Mouse (Mus musculus) retina, embryonic 14.5 days (tissue): ENCODE results near the gene Trim40.

Experiments used
- DNase-seq: peaks from one replicate; pipeline ENCODE4 v3.0.0-alpha.2; 2015; ENCODE audit warnings: low spot score

Trim40 gene

DNA sequence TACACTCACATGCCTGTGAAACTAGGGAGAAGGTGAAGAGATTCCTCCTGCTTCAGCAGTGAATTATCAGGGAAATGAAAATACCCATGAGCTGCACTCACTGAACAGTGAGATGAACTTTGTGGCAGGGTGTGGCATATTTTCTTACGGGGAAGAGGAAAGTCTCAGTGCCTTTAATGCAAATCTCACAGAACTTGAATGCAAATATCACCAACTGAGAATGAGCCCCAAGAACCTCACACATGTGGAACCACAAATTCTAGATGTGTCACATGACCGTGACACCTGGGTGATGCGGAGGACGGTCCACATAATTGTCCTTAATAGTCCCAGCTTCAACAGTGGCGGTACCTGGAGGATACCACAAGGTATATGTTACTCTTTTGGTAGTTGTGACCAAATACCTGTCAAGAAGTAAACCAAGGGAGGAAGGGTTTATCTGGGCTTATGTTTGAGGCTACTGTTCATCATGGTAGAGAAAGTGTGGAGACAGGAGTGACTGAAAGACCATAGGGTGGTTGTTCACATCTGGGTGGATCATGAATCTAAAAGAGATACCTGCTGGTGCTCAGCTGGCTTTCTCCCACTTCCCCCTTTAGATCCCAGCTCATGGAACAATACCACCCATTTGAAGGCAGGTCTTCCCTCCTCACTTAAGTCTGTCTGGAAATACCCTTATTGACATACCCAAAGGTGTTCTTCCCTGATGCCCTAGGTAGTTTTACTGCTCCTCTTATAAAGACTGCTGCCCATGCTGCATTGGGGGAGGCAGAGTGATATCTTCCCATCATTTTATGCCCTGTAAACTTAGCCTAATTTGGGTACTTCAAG lies at the start of gene Trim40:
TSS of gene Trim40 (minus strand) at position 51 of the 831 bp plus-strand sequence.
- no peak for DNase-seq

GRCm38 (mm10) chr17:36938056-36938455 lies 48.1 kb upstream of the Trim40 start:
- no peak for DNase-seq

DNA sequence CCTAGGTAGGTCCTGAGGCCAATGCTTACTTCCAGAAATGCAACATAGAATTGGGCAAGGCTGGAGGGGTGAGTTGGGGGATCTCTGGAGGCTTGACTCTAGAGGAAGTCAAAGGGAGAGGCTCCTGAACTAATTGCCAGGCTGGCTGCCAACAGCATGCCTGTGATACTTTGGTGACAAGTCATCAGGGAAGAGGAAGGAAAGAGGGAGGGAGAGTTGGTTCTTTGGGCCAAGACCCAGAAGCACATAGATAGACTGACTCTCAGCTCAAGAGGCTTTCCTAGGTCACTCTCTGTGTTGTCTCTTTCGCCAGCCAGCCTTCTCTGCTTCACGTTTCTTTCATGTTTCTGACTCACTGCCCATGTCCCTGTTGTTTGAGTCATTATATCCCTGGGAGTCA lies 41.9 kb upstream of the Trim40 start:
- no peak for DNase-seq

GRCm38 (mm10) chr17:36931130-36931529 lies 41.2 kb upstream of the Trim40 start:
- DNase-seq = no peak

DNA sequence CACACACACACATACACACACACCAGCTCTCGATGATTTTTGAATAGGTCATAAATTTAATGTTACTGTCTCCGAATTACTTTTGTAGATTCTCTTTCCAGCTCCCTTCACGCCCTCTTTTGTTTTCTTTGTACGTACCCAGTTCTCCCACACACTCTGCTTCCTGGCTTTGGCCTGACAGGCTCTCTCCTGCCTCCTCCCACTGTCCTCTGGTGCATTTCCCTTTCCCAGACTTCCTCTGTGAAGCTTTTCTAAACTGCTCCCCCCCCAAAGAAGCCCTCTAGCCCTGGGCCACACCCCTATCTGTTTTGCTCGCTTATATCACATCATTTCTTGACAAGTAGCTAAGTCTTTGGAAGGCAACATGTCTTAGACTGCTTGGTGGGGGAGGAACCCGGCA lies 40.3 kb upstream of the Trim40 start:
- no peak for DNase-seq

DNA sequence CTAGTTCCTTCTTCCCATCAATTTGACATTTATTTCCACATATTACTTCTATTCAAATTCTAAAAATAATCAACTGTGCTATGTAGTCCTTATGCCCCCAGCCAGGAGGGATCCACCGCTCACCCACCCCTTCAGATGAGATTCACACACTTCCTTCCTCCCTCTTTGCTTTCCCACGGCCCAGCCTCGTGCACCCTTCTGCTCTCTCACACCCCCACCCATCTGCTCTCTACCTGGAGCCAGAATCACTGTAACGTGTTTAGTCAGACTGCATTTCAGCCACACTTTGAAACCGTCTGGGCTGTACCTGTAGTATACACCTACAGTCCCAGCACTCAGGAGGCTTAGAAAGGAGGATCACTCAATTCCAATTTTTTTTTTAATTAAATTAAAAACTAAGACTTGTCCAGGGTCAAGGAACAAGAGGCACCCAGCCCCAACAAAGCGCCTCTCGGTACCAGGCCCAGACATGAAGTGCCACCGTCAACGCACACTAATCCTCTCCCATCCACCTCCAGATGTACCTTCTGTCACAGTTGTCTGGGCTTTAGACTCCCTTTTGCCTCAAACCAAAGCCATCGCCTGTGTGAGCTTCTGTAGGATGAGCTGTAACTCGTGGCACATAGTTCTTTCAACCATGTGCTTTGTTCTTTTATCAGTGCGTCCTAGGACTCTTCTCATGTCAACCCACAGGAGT lies 39.5 kb upstream of the Trim40 start:
- DNase-seq = no peak

GRCm38 (mm10) chr17:36927496-36928120 lies 37.7 kb upstream of the Trim40 start:
- DNase-seq = no peak

DNA sequence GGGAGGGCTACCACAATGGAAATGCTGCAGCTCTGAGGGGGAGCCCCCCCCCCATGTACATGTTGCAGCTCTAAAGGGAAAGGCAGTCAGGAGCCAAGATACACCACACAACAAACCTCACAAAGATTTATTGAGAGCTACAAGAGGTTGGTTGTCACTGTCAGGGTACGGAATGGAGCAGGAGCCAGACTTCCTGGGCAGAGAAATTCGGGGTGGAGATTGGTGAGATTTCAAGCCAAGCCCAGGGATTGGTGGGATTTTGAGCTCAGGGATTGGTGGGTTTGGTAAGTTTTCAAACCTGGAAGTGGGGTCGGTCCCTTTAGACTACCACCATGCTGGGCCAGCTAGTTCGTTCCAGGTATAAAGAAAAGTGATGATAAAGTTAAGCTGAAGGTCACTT lies 33.6 kb upstream of the Trim40 start:
- DNase-seq = no peak

DNA sequence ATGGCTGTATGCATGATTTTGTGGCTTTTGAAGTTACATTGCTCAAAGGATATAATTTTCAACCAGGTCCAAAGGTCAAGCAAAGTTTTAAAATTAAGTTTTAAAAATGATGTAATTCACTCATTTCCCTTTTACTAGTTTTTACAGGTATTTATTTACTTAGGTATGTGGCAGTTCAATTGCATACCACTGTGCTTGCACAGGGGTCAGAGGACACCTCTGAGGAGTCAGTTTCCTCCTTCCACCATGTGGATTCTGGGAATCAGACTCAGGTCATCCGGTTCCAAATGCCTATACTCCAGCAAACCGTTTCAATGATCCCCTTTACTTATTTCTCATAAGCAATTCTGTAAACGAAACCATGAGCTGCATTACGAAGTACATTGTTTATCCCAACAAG lies 32.8 kb upstream of the Trim40 start:
- DNase-seq = no peak

- DNase-seq = no peak
Observed at GRCm38 (mm10) chr17:36920239-36920638, 30.3 kb upstream of the Trim40 start.

GRCm38 (mm10) chr17:36915076-36915475 lies 25.2 kb upstream of the Trim40 start:
- peak; percentile 76 for DNase-seq

GRCm38 (mm10) chr17:36914108-36914507 lies 24.2 kb upstream of the Trim40 start:
- peak; percentile 88 for DNase-seq

DNA sequence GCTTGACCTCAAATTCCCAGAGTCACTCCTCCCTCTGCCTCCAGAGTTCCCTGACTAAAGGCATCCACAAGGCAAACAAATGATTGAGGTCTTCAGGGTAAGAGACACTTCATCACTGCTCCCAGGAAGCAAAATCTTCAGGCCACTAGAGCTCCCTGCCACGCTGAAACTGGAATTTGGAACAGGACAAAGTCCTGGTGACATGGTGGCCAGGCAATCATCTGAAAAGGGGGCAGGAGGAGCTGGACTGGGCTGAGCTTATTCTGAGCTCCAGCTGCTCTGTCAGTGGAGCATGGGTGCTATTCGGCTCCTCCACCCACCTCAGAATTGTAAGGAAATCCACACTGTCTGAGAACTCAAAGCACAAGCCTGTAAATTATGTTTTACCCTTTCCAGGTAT lies 22.1 kb upstream of the Trim40 start:
- DNase-seq = no peak

GRCm38 (mm10) chr17:36909802-36910201 lies 19.9 kb upstream of the Trim40 start:
- DNase-seq = no peak

GRCm38 (mm10) chr17:36908235-36908634 lies 18.3 kb upstream of the Trim40 start:
- DNase-seq = no peak

- DNase-seq = no peak
Observed at GRCm38 (mm10) chr17:36903651-36904050, 13.7 kb upstream of the Trim40 start.

DNA sequence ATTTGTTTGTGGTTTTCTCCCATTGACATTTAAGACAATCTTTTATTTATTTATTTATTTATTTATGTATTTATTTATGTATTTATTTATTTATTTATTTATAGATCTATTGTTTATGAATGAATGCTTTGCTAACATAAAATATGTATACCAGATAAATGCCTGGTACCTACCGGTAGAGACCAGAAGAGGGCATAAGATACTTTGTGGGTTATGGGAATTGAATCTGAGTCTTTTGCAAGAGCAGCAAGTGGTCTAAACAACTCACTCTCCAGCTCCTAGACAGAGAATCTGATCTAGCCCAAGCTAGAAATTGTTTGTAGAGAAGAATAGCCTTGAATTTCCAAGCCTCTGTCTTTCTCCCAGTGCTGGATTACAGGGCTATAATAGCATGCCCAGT lies 10.8 kb upstream of the Trim40 start:
- no peak for DNase-seq

DNA sequence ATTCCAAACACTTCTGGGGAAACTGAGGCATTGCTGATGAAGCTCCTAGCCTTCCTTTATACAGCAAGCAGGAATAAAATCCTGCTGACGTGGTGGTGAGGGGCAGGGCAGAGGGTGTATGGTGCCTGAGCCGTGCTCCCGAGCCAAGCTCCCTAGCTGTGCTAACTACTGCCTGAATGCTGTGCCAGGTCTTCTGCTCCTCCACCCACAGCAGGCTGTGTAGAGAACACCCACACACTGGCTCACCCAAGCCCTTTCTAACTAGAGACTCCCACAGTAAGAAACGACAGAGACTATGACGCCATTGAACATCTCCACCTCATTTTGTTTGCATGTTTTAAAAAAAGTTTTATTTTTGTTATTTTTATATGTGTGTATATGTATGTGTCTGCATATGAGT lies 10.1 kb upstream of the Trim40 start:
- DNase-seq = no peak

GRCm38 (mm10) chr17:36899376-36899775 lies 9.5 kb upstream of the Trim40 start:
- DNase-seq = no peak

DNA sequence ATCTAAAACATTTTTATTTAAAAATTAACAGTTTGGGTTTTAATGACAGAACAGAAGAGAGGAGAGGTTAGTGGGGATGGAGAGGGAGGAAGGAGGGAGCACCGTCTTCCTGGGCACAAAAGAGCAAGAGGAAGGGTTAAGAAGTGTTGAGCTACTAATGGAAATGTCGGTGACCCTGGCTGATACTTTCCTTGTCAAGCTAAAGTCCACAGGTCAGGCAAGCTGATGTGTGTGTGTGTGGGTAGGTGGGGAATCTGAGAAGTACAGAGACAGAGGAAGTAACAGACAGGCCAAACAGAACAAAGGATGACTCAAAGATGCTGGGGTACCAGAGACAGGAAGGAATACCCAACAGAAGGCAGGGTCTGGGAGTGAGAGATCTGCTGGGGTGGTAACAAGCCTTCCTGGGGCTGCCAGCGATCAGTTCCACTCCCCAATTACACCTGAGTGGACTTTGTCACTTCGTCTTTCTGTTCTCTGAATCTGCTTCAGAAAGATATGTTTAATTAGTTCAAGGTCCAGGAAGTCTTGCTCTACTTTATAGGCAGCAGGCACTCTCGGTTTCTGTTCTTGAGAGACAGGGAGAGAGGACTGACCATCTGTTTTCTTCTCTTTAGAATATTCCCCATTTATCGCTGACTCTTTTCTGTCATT lies 7.8 kb upstream of the Trim40 start, which contains the start of gene Trim31:
TSS of gene Trim31 (plus strand) at position 567 of the 654 bp plus-strand sequence.
- no peak for DNase-seq

DNA sequence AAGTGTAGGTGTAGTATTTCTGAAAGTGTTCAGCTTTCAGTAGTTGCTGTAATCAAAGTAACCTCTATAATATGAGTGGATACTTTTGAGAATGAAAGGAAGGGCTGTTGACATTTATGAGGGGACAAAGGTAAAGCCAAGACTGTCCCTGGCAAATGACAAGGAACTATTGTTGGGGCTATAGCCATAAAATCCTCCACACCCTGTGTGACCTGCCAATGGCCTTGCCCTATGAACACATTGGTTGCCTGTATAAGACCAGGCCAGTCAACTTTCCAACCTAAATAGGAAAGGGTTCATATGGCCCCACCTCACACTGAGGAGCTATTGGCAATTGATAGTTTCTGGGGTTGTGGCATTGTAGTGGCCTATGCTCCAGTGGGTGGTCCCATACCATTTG lies 7.1 kb upstream of the Trim40 start:
- no peak for DNase-seq

DNA sequence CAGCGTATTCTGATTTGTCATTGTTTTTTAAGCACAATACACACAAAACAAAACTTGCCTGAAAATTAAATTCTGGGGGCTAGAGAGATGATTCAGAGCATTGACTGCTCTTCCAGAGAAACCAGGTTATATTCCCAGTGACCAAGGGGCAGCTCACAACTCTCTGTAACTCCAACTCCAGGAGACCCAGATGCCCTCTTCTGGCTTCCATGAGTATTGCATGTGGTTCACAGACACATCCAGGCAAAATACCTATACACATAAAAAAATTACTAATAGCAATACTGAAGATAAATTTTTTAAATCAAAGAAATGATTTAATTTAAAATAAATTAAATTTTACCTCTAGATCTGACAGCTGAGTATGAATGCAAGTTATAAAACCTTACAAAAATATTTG lies 6.7 kb upstream of the Trim40 start:
- DNase-seq = peak; percentile 64
